Mouse (Mus musculus): ENCODE data around the gene Col16a1.

Gene Col16a1

DNA sequence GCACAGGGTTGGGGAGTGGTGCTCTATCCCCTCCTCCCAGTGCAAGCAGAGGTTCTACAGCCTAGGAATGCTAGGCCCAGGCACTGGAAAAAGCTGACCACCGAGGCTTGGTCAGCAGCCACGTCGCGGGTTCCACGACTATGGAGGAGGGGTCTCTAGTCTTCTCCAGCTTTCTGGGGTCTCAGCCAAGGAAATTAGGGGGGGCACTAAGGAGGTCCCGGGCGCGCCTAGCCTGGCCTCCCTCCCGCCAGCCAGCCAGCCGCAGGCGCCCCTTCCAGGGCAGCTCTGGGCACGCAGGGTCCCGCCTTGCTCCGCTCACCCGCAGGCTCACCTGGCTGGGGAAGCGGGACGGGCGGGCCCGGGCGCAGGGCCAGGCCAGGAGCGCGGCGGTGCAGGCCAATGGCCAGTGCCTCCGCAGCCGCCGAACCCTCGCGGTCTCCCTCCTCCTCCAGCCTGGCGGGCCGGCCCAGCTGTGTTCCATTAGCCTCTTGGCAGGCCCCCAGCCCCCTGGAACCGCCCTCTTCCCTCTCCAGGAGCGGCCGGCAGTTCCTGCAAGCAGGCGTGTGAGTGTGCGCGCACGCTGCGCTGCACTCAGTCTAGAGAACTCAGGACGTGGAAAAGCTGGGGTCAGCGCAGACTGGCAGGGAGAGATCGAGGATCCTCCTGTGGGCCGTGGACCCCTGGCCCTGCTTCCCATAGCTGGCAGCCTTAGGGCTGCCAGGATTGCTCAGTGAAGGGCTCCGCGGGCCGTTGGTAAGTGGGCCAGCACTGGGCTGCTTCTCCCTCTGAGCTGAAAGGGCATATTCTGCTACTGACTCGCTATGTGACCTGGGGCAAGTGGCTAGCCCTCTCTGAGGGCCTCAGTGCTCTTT is at the start of gene Col16a1:
TSS of gene Col16a1 (plus strand) at position 510 of the 872 bp plus-strand sequence.
- DNase-seq (ENCODE audit: inconsistent age in 2 of 2, low spot score in 1 of 2) = peak; percentile 83 to 89

DNA sequence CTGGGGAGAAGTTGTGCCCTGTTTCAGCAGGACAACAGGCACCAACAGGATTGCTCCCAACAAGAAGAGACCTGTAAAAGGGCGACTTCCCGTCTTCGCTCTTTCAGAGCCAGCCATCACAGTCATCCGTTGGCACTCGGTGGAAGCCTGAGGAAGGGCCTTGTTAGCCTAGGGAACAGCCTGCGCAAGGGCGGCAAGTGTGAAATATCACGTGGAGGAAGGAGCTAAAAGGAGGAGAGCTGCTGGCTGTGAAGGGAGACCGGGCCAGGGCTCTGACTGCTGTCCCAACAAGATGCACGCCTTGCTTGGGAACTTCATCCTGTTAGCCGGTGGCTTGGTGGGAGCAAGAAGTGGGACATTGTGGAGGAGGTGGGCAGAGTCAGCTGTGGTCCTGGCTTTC is 49.5 kb upstream of the Col16a1 start:
- no peak for DNase-seq (ENCODE audit: inconsistent age in 2 of 2, low spot score in 1 of 2)

DNA sequence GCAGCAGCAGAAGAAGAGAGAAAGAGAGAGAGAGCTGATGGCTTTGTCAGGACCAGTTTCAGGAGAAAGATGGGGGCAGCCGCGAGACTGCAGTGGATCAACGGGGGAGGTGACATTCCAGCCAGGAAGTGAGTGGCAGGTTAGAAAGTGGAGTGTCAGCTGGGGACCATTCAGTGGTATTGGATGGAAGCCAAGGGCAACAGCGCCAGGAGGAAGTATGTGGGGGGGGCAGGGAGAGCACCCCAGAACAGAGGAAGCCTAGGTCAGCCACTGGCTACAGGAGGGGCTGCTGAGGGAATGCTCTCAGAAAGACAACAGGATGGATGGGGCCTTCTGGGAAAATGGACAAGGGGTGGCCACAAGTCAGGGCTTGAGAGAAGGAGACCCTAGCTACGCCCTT is 45.9 kb upstream of the Col16a1 start:
- no peak for DNase-seq (ENCODE audit: inconsistent age in 2 of 2, low spot score in 1 of 2)

DNA sequence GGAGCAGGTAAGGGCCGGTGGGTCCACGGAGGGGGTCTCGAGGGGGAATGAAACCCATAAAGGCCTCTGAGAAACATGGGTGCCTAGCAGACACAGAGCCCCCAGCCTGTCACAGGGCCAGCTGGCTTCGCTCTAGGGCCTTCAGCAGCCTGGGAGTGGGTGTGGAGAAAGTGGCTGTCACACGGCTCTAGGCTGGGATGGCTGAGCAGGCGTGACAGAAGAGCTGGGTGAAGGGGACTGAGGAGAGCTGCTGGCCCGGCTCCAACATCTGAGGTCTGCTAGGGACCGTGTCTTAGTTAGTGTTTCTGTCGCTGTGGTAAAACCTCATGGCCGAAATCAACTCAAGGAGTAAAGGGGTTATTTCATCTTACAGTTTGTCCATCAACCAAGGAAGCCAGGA is 45.5 kb upstream of the Col16a1 start:
- DNase-seq (ENCODE audit: inconsistent age in 2 of 2, low spot score in 1 of 2) = no peak

DNA sequence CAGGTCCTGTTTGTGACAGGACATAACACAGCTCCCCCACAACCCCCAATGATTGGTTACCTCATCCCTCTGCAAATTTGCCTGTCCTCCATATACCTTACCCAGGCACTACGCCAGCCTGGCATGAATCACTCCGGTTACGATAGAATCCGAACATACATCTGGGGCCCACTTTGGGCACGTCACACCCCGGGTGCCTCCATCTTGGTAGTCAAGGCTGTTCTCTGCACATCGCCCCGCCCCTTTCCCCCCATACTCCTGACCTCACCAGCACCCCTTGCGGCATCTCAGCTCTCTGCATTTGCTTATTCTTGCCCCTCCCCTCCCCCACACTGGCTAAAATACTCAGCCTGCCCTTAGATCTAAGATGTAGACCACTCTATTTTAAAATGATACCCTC is 42.0 kb upstream of the Col16a1 start:
- no peak for DNase-seq (ENCODE audit: inconsistent age in 2 of 2, low spot score in 1 of 2)

DNA sequence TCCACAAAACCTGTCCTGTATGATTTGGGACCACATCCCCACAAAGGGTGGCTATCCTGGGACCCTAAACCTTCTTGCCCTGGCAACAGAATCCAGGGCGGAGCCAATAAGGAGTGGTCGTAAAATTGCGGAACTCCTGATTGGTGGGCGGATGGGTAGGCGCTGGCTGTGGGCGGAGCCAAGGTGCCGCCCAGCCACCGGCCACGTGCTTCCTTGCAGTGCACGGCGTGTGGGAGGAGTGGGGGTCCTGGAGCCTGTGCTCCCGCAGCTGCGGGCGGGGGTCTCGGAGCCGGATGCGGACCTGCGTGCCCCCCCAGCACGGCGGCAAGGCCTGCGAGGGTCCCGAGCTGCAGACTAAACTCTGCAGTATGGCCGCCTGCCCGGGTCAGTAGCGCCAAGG is 41.1 kb upstream of the Col16a1 start:
- peak in 1 of 2 experiments; percentile 21 for DNase-seq (ENCODE audit: inconsistent age in 2 of 2, low spot score in 1 of 2)

DNA sequence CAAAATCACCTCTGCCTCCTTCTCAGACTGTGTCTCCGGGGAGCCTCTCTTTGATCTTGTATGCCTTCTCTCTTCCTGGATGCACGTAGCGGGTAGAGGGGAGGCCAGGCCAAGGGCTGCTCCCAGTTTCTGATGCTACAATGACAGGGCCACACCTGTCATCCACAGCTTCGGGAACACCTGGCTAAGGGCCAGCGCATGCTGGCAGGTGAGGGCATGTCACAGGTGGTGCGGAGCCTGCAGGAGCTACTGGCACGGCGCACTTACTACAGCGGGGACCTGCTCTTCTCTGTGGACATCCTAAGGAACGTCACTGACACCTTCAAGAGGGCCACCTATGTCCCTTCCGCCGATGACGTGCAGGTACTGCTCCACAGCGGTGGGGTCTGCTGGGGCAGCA is 38.6 kb upstream of the Col16a1 start:
- DNase-seq (ENCODE audit: inconsistent age in 2 of 2, low spot score in 1 of 2) = no peak

DNA sequence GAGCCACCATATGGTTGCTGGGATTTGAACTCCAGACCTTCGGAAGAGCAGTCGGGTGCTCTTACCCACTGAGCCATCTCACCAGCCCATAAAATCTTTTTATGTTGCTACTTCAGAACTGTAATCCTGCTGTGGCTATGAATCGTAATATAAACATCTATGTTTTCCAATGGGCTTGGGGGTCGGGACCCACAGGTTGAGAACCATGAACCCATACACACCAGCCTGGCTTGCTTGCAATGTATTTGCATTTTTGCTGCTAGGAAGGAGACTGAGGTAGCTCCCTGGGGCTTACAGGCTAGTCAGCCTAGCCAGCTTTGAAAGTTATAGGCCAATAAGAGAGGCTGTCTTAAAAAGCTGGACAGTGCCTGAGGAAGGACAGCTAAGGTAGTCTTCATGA is 36.9 kb upstream of the Col16a1 start:
- DNase-seq (ENCODE audit: inconsistent age in 2 of 2, low spot score in 1 of 2) = no peak

DNA sequence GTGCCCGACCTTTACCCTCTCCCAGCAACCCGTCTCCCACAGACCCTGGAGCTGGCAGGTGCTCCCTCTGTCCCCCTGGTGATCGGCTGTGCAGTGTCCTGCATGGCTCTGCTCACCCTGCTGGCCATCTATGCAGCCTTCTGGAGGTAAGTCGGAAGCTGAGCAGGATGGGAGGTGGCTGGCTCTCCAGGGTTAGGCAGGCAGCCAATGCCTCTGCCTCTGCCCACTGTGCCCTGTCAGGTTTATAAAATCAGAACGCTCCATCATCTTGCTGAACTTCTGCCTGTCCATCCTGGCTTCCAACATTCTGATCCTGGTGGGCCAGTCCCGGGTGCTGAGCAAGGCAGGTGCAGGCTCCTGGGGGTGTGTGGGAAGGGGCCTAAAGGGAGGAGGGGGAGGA is 35.4 kb upstream of the Col16a1 start:
- DNase-seq (ENCODE audit: inconsistent age in 2 of 2, low spot score in 1 of 2) = no peak

DNA sequence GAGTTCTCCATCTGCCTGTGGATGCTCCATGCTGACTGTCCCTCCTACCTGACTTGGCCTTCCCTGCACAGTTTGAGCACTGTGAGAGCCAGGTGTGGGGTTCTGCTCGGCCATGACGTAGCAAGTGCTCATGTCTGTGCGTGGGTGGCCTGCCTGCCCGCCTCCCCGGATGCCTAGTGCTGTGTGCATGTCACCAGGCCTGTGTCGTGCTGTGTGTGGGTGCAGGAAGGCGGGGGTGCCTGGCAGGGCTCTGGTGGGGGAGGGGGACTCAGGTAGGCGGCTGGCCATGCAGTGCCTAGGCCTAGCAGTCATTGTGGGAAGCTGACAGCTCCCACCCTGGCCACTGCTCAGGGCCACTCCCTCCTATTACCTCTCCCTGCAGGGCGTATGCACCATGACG is 34.5 kb upstream of the Col16a1 start:
- DNase-seq (ENCODE audit: inconsistent age in 2 of 2, low spot score in 1 of 2) = no peak

DNA sequence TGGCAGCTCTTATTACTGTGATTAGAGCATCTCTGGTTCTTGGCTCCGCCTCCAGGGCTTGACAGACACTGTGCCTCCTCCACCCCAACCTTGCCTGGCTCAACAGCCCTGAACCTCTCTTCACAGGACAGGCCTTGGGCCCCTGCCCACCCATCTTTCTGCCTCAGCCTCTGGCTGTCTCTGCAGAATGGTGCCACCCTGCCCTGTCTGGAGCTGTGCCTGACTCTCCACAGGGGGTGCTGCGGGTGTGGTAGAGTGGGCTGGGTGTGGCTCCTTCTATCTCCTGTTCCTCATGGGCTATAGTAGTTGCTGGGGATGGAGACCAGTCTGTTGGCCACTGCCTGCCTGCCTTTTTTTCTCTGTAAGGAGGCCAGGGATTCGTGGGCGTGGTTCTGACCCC is 31.6 kb upstream of the Col16a1 start:
- no peak for DNase-seq (ENCODE audit: inconsistent age in 2 of 2, low spot score in 1 of 2)

DNA sequence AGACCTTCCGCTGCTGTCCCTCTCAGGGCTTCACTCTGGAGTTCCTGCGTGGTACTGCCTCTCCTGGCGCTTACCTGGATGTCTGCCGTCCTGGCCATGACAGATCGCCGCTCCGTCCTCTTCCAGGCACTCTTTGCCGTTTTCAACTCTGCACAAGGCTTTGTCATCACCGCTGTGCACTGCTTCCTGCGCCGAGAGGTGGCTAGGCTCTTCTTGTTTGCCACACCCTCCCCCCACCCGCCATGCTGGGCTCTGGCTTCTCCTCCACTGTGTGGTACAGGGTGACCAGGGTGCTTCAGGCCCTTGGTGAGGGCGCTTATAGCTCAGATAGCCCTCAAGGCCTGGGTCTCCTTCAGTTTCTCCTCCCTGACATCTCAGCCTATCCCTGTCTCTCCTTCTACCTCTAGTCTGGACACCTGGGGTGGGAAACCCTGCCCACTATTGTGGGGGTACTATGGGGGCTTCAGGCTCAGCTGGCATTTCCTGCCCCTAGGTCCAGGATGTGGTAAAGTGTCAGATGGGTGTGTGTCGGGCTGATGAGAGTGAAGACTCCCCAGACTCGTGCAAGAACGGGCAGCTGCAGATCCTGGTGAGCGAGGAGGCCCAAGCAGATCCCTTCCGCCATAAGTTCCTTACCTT is 30.5 kb upstream of the Col16a1 start:
- no peak for DNase-seq (ENCODE audit: inconsistent age in 2 of 2, low spot score in 1 of 2)

DNA sequence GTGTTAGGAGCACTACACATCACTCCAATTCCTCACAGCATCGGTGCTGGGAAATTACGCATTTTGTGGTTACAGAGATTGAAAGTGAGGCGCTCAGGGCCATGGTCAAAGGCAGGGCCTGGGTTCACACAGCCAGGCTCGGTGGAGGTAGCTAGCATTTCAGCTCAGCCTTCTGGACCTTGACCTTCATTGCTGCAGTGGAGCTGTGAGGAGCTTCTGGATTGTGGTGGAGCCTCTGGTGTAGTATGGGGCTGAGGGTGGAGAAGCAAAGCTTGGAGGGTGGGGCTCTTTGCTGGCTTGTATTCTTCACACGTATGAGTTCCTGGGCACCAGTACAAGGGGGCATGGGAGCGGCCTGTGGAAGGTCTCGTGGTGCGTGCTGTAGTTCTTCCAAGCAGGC is 24.7 kb upstream of the Col16a1 start:
- peak; percentile 65 to 81 for DNase-seq (ENCODE audit: inconsistent age in 2 of 2, low spot score in 1 of 2)

DNA sequence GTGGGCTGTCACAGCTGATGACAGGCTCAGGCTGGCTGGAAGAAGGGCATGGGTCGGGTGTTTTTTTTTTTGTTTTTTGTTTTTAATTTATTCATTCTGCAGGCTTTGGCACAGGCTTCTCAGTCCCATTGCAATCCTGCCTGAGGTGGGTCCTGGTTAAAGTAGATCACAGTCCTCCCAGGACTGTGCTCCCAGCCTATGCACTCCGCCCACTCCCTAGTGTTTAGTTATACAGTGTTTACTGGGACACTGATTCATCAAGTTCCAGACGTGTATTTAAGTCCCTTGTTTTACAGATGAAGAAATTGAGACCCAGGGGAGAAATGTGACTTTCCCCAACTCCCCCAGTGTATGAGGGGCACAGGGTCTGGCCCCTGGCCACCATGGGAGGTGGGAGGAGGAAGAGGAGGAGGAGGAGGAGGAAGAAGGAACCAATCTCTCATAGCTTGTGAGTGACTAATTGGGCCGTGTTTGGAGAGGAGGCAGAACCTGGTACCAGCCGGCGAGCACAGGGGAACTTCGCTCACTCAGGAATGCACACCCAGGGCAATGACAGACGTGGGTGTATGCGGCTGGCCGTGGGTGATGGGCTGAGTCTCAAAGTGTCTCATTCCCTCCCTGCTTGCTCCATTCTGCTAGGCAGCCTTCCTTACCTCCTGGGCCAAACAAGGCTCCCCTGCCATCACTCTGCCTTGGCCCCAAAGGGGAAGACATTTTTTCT is 24.0 kb upstream of the Col16a1 start:
- peak in 1 of 2 experiments; percentile 64 for DNase-seq (ENCODE audit: inconsistent age in 2 of 2, low spot score in 1 of 2)

DNA sequence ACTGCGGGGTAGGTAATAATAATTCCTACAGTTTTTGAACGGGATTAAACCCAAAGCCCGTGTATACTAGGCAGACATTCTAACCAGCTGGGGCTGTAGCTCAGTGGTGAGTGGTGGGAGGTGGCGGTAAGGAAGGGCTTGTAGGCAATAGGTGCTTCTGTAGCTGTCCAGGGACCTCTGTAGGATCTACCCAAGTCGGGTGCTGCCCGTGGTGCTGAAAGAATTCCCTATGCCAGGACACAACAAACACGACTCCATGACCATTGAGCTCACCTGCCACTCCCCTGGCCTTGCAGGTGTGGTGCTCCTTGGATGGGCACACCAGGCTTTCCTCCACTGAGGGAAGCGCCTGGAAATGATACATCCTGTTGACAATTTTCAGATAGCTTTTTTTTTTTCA is 22.1 kb upstream of the Col16a1 start:
- DNase-seq (ENCODE audit: inconsistent age in 2 of 2, low spot score in 1 of 2) = no peak

DNA sequence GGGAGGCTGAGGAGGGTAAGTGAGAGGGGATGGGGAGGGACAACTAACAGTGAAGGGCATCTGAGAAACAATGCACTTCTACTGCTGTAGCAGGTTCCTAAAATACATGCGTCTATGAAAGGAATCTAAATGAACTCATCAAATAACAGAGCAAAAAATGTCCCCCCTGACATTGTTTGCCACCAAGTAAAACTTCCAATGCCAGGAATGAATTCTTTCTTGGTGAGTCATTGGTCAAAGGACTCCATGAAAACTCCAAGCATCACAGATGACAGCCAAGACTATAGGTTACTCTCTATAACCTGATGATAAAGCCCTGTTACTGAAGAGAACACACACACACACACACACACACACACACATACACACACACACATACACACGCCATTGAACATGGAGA is 16.5 kb upstream of the Col16a1 start:
- no peak for DNase-seq (ENCODE audit: inconsistent age in 2 of 2, low spot score in 1 of 2)

DNA sequence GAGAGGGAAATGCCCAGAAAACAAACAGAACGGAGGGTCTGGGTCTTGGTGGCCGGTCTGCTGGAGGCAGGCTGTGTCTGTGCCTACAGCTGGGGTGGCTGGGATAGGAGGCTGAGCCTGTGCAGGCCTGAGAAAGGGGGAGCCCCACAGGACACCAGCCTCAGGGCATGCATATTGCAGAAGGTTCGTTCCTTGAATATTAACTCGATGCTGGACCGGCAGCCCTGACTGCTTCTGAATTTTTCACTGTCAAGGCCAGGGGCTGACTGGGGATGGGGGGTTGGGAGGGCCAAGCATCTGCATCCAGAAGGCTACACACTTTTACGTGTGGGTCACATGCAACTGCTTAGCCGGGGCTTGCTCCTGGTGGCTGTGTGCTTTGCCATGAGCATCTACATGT is 14.1 kb upstream of the Col16a1 start:
- peak in 1 of 2 experiments; percentile 29 for DNase-seq (ENCODE audit: inconsistent age in 2 of 2, low spot score in 1 of 2)

DNA sequence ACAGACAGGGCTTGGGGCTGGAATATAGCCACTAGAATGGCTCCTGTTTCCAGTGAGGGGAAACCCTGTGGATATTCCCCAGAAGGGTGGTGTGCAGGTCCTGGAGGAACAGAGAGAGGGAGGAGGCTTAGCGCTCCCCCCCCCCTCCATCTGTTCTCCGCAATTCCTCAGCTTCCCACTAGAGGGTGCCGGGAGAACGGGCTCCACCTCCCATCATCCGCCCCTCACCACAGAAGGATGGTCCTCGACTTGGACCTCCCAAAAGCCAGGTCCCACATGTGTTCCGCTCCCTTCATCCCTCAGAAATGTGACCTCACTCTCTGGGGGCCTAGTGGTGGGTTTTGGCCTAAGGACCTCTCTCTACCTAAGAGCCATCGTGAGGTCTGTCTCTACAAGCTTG is 11.5 kb upstream of the Col16a1 start:
- peak in 1 of 2 experiments; percentile 84 for DNase-seq (ENCODE audit: inconsistent age in 2 of 2, low spot score in 1 of 2)

DNA sequence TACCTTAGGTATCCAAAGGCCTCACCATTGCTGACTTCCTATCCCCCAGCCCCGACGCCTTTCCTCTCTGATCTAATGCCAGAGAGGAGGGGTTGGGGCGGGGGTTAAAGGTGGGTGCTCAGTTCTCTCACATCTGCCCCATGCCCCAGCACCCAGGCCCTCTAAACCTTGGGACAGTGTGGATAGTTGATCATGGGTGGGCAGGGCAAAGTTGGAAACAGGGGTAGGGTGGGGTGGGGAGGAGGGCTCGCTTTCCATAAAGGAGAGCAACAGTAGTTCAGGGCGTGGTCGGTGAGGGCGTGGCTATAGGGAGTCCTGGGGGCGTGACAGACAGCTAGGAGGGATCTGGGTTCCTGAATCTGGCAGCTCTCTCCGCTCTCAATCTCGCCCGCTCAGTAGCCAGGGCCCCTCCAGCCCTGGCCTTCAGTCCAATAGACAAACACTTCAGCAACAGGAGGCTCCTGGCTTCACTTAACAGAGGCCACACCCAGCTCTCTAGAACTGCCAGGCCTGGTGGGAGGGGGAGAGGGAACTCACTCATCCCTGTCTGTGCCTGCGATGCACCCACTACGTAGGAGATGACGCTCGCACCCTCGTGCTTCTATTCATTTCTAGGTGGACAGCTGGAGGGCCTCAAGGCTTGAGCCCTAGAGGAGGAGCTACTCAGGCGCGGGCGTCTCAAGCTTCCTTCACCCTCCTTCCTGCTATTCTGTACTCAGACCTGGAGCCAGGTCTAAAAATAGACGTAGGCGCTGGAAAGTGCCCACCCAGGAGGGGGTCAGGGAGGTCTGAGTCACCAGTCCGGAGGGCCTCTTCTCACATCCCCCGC is 10.9 kb upstream of the Col16a1 start:
- DNase-seq (ENCODE audit: inconsistent age in 2 of 2, low spot score in 1 of 2) = peak; percentile 66 to 75

DNA sequence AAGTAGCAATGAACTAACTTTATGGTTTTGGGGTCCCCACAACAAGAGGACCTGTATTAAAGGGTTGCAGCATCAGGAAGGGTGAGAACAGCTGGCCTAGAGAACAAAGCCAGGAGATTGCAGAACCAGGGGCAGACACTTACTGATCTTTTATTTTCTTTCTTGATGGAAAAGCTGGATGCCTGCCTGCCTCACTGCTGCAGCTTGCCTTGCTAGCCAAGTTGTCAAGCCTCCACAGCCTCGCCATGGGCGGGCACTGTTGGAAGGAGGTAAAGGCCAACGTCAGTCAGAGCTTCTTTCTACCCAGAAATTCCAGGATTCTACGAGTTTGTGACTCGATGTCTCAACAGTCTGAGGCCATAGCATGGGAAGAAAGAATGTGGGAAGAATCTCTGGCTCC is 8.3 kb upstream of the Col16a1 start:
- no peak for DNase-seq (ENCODE audit: inconsistent age in 2 of 2, low spot score in 1 of 2)

DNA sequence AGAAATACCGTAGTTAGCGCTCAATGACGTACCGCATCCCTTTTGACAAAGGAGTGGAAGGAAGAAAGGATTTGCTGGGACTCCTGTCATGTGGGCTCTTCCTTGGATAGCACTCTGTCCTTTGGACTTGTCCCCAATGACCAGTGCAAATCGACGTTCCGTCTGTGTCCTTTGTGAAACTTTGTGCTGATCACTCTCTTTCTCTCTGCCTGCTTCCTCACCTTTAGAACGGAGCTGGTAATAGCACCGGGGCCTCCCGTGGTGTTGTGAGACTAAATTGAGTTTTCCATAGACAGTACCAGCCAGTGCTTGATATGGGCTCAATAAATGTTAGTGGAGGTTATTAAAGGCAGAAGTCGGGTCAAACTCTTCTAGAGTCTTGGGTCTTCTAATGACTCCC is 6.6 kb upstream of the Col16a1 start:
- DNase-seq (ENCODE audit: inconsistent age in 2 of 2, low spot score in 1 of 2) = no peak
